Mouse (Mus musculus): ENCODE measurements around the gene Tmem108. TPM values are rescaled to one million over a fixed set of nuclear protein-coding genes. Genes with fewer than 3 reads are reported as not detected.

Tmem108 gene
- polyA plus RNA-seq, 1 experiment, result not detected

DNA sequence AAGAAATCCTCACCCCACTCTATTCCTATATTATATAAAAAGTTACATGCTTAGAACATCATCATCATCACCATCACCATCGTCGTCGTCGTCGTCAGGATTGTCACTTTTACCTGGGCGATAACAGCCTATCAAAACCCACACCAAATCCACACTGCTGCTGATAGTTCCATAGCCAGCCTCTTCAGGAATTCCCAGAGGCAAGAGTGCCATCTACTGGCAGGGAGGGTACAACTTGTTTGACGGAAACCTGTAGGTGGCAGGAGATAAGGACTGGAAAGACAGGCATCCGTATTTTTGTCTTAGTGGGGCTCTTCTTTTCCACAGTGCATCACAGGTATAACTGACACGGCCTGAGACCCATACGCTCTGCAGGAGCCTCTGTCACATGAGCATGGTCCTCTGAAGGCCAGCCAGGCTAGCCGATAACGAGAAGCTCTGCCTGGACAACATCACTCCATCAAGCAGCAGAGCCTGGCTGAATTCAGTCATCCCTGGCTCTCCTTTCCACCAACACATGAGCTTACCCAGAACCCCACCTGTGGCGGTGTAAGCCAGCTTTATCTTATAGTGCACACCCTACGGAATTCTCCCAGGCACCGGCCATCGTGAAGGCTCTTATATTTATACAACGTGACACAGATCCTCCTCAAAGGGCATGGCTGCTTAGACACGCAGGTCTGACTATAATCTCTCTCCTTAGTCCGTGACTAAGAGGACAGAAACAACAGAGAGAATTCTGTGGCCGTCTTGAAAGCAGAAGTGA lies 2.5 kb downstream of the Tmem108 start:
- no peaks in the 10 kb centered on the region for H3K4me1 ChIP-seq (ENCODE audit: control insufficient read depth, insufficient read depth, low read length)
- no peak overlapping the region for H3K27ac ChIP-seq (ENCODE audit: insufficient read depth, low read depth, low read length)
- TF ChIP-seq CTCF (IDR thresholded peaks at IDR 0.05; ENCODE audit: low read depth, low read length) (peak; percentile 53), POLR2A (IDR thresholded peaks at IDR 0.05; ENCODE audit: borderline replicate concordance, low read depth, low read length) (no peak)
- H3K4me3 ChIP-seq (ENCODE audit: insufficient read depth, low read length), result no peak overlapping the region

DNA sequence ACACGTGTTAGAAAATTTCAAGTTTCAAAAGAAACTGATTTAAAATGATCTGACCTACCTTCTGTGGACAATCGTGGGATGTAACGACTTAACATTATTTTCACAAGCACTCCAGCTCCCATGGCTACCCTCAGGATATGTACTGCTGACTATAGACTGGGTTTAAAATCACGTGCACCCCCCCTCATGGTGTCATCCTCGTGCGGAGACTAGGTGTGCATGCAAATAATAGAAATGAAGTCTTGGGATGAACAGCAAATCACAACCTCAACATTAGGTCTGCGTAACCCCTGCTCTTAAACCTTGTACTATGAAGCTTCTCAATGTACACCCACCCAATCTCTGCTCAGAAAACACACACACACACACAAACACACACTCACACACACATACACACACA lies 3.4 kb downstream of the Tmem108 start:
- Histone ChIP-seq H3K27ac (ENCODE audit: insufficient read depth, low read depth, low read length) (no peak overlapping the region), H3K4me1 (ENCODE audit: control insufficient read depth, insufficient read depth, low read length) (no peaks in the 10 kb centered on the region), H3K4me3 (ENCODE audit: insufficient read depth, low read length) (no peak overlapping the region)
- TF ChIP-seq CTCF (IDR thresholded peaks at IDR 0.05; ENCODE audit: low read depth, low read length) (no peak), POLR2A (IDR thresholded peaks at IDR 0.05; ENCODE audit: borderline replicate concordance, low read depth, low read length) (no peak)

DNA sequence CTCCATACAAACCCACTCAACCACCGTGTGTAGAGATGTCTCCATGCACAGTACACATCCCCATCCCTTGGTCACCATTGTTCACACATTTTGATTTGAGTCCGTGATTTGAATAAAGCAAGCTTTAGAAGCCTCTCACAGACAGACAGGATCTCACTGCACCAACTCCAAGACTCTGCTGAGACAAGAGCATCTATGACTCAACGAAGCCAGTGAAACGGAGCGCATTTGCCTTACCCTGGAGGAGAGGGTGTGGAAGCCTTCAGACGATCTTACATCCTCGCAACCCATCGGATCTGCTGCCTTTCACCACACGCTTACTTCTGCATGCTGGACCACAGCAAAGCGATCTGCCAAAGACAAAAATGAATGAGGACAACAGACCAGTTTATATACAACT lies 9.0 kb downstream of the Tmem108 start:
- no peak for TF ChIP-seq POLR2A (IDR thresholded peaks at IDR 0.05; ENCODE audit: borderline replicate concordance, low read depth, low read length)
- TF ChIP-seq CTCF (IDR thresholded peaks at IDR 0.05; ENCODE audit: low read depth, low read length), result no peak
- H3K27ac ChIP-seq (ENCODE audit: insufficient read depth, low read depth, low read length), result no peak overlapping the region
- no peak overlapping the region for H3K4me3 ChIP-seq (ENCODE audit: insufficient read depth, low read length)
- H3K4me1 ChIP-seq (ENCODE audit: control insufficient read depth, insufficient read depth, low read length), result no peaks in the 10 kb centered on the region

DNA sequence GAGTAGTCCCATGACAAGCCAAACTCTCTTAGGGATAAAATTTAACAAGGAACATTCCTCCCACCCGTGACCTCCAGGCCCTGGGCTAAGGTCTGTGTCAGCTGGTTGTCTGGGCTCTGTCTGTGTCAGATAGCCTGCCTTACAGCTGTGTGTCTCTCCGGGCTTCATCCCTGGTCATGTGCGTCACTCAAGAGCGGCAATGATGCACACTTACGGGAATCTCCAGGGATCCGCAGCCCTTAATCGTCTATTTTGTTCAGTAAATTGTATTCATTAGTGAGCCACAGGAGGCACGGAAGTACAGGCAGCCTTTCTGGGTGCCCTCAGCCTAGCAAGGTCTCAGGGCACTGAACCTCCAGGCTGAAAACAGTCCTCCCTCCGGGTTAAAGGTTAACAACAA lies 10.1 kb downstream of the Tmem108 start:
- Histone ChIP-seq H3K4me1 (ENCODE audit: control insufficient read depth, insufficient read depth, low read length) (no peaks in the 10 kb centered on the region), H3K4me3 (ENCODE audit: insufficient read depth, low read length) (no peak overlapping the region)
- TF ChIP-seq CTCF (IDR thresholded peaks at IDR 0.05; ENCODE audit: low read depth, low read length) (no peak), POLR2A (IDR thresholded peaks at IDR 0.05; ENCODE audit: borderline replicate concordance, low read depth, low read length) (no peak)

DNA sequence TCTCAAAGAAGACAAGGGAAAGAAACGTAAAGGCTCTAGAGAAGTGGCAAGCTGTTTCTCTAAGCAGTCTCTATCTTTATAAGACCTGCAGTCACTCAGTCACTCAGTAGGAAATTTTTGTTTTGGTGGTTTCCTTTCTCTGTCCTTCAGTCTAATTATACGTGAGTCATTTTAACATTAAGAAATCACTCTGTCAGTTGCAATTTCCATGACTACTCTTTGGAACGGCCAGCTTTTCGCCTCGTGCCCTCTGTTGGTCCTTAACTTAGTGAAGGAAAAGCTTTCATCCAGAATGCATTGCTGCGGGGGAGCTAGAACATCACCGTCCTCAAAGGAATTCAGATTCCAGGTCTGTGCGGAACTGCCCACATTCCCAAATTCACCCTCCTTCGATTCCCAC lies 11.1 kb downstream of the Tmem108 start:
- no peak for TF ChIP-seq POLR2A (IDR thresholded peaks at IDR 0.05; ENCODE audit: borderline replicate concordance, low read depth, low read length)
- no peak for TF ChIP-seq CTCF (IDR thresholded peaks at IDR 0.05; ENCODE audit: low read depth, low read length)
- Histone ChIP-seq H3K4me1 (ENCODE audit: control insufficient read depth, insufficient read depth, low read length) (no peaks in the 10 kb centered on the region), H3K27ac (ENCODE audit: insufficient read depth, low read depth, low read length) (no peak overlapping the region), H3K4me3 (ENCODE audit: insufficient read depth, low read length) (no peak overlapping the region)

More for the DNA sequence above, 10.1 kb downstream of the Tmem108 start:
- no peak overlapping the region for H3K27ac ChIP-seq (ENCODE audit: insufficient read depth, low read depth, low read length)

DNA sequence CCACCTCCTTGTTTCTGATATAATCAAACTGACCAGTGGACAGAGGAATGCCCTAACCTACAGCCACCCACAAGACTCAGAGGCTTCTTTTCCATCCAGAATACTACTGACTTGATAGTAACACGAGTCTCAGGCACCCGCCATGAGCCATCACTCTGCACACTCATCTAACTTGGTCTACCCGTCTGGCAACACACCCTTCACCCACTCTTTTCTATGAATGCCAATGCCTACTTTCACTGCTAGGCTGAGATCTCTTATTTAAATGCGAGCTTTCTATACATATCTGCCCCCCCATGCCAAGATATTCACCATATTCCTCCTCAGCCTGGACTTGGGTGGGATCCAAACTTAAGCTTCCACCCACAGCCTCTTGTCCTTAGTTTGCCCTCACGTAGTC lies 15.0 kb downstream of the Tmem108 start:
- TF ChIP-seq POLR2A (IDR thresholded peaks at IDR 0.05; ENCODE audit: borderline replicate concordance, low read depth, low read length) (no peak), CTCF (IDR thresholded peaks at IDR 0.05; ENCODE audit: low read depth, low read length) (no peak)
- no peak overlapping the region for H3K27ac ChIP-seq (ENCODE audit: insufficient read depth, low read depth, low read length)
- no peak overlapping the region for H3K4me3 ChIP-seq (ENCODE audit: insufficient read depth, low read length)
- no peaks in the 10 kb centered on the region for H3K4me1 ChIP-seq (ENCODE audit: control insufficient read depth, insufficient read depth, low read length)

DNA sequence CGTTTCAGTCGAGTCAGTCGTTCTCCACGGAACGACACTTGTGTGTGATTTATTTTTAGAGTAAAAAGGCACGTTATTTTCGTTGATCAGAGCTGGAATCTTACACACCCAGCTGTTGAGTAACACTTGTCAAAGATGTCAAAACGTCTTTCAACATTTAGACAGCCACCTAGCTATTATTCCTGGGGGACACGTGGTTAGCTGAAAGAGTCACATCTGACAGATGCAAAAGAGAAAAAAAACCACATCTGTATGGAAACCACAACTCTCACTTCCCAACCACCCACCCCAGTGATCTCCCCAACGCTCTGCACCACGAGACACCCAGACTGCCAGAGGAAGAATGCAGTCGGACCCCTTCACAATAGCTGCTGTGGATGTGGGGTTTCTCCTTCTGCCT lies 21.5 kb downstream of the Tmem108 start:
- Histone ChIP-seq H3K4me1 (ENCODE audit: control insufficient read depth, insufficient read depth, low read length) (no peaks in the 10 kb centered on the region), H3K4me3 (ENCODE audit: insufficient read depth, low read length) (no peak overlapping the region), H3K27ac (ENCODE audit: insufficient read depth, low read depth, low read length) (no peak overlapping the region)
- TF ChIP-seq POLR2A (IDR thresholded peaks at IDR 0.05; ENCODE audit: borderline replicate concordance, low read depth, low read length), result no peak
- TF ChIP-seq CTCF (IDR thresholded peaks at IDR 0.05; ENCODE audit: low read depth, low read length), result no peak

DNA sequence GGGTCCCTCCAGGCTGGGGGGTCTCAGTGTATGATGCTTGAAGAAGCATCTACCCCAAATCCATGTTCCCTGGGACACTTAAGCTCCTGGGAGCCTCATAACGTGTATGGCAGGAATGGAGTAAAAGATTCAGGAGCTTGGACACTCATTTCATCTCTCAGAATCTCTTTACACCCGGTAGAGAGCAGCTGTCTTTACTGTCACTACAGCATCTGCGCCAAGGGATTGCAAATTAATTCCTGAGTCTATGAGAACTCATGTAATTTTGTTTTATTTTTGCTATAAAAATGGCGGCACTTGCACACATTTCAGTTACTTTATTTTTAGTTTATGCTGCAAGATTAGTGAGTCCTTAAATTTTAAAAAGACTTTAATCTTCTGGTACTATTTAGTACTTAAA lies 22.6 kb downstream of the Tmem108 start:
- no peak overlapping the region for H3K4me3 ChIP-seq (ENCODE audit: insufficient read depth, low read length)
- no peak for TF ChIP-seq CTCF (IDR thresholded peaks at IDR 0.05; ENCODE audit: low read depth, low read length)
- TF ChIP-seq POLR2A (IDR thresholded peaks at IDR 0.05; ENCODE audit: borderline replicate concordance, low read depth, low read length), result no peak
- no peak overlapping the region for H3K27ac ChIP-seq (ENCODE audit: insufficient read depth, low read depth, low read length)
- H3K4me1 ChIP-seq (ENCODE audit: control insufficient read depth, insufficient read depth, low read length), result no peaks in the 10 kb centered on the region

DNA sequence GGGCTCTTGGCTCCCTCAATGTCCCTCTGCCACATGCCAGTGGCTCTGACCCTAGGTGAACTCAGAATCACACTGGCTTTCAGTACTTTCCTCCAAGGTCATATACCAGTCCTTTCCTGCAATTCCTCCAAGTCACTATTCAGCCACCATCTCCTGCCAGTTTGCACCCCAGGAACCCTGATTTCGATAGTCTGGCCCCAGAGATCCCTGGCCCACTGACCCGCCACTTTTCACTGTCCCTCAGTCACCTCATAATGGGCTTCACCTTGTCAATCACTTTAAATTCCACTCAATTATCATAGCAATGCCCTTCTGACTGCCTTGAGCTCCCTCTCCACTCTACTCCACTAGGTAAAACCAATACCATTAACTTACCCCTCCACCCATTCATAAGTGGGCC lies 31.9 kb downstream of the Tmem108 start:
- Histone ChIP-seq H3K27ac (ENCODE audit: insufficient read depth, low read depth, low read length) (no peak overlapping the region), H3K4me1 (ENCODE audit: control insufficient read depth, insufficient read depth, low read length) (no peaks in the 10 kb centered on the region), H3K4me3 (ENCODE audit: insufficient read depth, low read length) (no peak overlapping the region)
- TF ChIP-seq POLR2A (IDR thresholded peaks at IDR 0.05; ENCODE audit: borderline replicate concordance, low read depth, low read length) (no peak), CTCF (IDR thresholded peaks at IDR 0.05; ENCODE audit: low read depth, low read length) (no peak)

DNA sequence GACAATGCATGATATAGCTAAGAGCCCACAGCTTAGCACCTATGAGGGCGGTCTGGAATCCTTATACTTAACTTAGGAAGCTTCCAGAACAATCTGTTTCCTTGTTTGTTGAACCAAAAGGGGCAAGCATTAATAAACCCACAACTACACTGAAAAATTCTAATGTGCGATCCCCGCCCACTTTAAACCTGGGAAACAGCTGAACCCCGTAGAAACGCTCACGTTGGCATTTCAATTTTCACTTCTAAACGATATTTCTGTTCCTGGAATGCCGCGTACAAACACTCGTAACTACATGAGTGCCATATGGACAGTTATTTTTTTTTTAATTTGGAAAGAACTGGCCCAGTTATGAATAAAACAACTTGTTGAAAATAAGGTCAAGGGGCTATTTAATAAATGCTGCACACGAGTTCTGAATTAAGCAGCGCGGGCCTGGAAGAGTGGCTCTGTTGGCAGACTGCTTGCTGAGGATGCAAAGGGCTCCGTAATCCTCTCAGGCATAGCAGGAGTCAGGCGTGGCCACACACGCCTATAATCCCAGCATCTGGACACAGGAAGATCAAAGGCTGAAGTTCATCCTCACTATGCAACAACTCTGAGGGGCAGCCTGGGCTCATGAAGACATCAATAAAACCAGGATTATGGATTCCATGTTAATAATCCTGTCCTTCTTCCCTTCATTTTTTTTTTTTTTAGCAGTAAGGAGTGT lies 34.7 kb downstream of the Tmem108 start:
- Histone ChIP-seq H3K27ac (ENCODE audit: insufficient read depth, low read depth, low read length) (no peak overlapping the region), H3K4me3 (ENCODE audit: insufficient read depth, low read length) (no peak overlapping the region), H3K4me1 (ENCODE audit: control insufficient read depth, insufficient read depth, low read length) (no peaks in the 10 kb centered on the region)
- TF ChIP-seq CTCF (IDR thresholded peaks at IDR 0.05; ENCODE audit: low read depth, low read length) (no peak), POLR2A (IDR thresholded peaks at IDR 0.05; ENCODE audit: borderline replicate concordance, low read depth, low read length) (no peak)

All from bone marrow macrophage, adult 2 months (primary cell).